Mouse (Mus musculus) CD4-positive, CD25-positive, alpha-beta regulatory T cell, adult 9 weeks (primary cell): ENCODE results near the gene 4930433I11Rik. TPM values are rescaled to one million over a fixed set of nuclear protein-coding genes. Genes with fewer than 3 reads are reported as not detected.

Experiments used
- polyA plus RNA-seq: library from polyadenylated mRNA; unstranded; fragments of 100-300 nt; shearing (Covaris generic); gene quantifications from one replicate; pipeline ENCODE4 v1.2.1, GENCODE M21; 2017

4930433I11Rik gene
- not detected for polyA plus RNA-seq

DNA sequence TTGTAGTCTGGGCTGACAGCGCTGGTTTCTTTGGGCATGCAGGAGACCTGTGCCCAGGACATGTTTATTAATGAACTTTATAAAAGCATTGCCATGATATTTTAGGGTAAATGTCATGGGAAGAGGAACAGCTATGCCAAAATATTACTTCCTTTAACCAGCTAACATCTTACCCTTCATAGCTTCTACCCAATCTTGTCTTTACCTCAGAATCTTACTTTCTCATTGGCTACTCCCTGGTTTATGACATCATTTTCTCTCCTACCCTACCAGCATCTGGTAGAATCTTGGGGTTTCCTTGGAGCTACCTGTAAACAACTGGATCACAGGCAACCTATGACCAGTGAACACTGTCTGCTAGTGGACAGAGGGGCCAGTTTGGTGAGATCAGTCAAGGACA is at the start of gene 4930433I11Rik:
TSS of gene 4930433I11Rik (plus strand) at position 301 of the 400 bp plus-strand sequence.

DNA sequence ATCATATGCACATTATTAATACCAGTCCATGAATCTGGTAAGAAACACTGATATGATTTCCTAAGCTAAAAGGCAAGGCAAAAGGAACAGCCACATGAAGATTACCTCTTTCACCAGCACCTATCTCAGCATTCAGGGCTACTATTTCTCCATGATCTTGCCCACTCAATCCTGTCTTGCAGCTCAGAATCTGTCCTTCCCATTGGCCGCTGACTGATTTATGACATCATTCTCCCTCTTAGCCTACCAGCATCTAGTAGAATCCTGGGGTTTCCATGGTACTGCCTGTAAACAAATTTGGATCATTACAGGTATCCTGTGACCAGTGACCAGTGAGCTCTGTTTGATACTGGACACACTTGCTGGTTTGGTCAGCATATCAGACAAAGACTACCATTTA is 45.1 kb downstream of the 4930433I11Rik start, which contains the start of gene Gm4884:
TSS of gene Gm4884 (plus strand) at position 301 of the 400 bp plus-strand sequence.

Other genes with a start within 250 kb of the 4930433I11Rik start
- not detected for gene Vstm2b, start 89.2 kb upstream of the 4930433I11Rik start, polyA plus RNA-seq
- not detected for gene Gm4884, start 45.2 kb downstream of the 4930433I11Rik start, polyA plus RNA-seq
- not detected for gene Gm5592, start 166.3 kb downstream of the 4930433I11Rik start, polyA plus RNA-seq